Mouse (Mus musculus) lung, postnatal 0 days (tissue): ENCODE measurements at regions not wholly inside any gene's neighbourhood (a gene's known extent, or its start where the extent isn't known, plus 50 kb on each side); places are given as distances from the start of the nearest gene placed in this dataset.

Experiments used
- CTCF ChIP-seq: IDR thresholded peaks from 2 replicates; pipeline ENCODE4 v1.5.1; 2016; ENCODE audit warnings: antibody characterized with exemption, mild to moderate bottlenecking
- EP300 ChIP-seq: IDR thresholded peaks from 2 replicates; pipeline ENCODE4 v1.6.1; 2016; ENCODE audit warnings: antibody characterized with exemption, mild to moderate bottlenecking, control low read depth

DNA sequence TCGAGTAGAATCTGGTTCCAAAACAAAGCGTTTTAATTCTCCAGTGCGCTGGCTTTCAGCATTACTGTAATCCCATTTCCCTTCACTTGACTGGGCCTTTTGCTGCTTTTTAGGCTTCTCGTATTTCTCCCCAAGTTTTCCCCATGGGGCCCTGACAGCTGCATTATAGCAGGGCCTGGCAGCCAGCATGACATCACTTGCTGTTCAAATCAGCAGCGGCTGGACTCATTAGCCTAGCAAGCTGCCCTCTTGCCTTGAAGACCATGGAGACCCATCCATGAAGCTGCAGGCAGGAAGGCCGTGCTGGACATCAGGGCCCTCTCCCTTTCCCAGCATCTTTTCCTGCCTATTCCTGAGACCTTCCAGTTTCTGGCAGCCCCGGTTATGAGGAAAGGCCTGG is 249.8 kb upstream of the Cadm1 start:
- TF ChIP-seq CTCF (no peak), EP300 (no peak)
